Mouse (Mus musculus): ENCODE measurements around the gene Myt1l. TPM values are rescaled to one million over a fixed set of nuclear protein-coding genes. Genes with fewer than 3 reads are reported as not detected.
A peak's percentile ranks its signal among the peaks of the same experiment; 100 is the strongest.

Myt1l gene
- total RNA-seq, 2 experiments from 2014 or later: 1.5 to 2.1 TPM

DNA sequence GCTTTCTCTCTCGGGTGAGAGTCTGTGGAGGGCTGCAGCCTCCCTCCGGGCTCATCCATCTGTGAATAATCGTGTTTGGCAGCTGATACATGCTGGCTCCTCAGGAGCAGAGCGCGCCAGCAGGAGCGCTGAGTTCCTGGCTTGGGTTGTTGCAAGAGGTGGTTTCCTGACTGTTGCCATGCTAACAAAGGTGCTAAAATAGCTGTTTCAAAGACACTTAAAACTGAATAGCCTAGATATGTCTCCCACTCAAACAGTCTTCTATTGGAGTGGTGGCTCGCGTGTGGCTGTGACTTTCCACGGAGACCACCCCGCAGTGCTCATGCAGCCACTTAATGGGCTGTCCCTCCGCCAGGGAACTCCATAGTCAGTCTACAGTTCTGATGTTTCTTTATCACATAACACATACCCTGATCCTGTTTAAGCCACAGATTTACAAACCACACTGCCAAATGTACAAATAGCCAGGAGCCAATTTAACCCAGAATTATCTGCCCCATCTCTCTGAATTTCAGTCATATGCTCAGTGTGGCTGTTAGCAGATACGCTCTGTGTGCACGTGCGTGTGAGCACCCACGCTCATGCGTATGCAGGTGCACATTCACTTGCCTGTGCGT lies 195.6 kb downstream of the Myt1l start:
- no peak for DNase-seq

DNA sequence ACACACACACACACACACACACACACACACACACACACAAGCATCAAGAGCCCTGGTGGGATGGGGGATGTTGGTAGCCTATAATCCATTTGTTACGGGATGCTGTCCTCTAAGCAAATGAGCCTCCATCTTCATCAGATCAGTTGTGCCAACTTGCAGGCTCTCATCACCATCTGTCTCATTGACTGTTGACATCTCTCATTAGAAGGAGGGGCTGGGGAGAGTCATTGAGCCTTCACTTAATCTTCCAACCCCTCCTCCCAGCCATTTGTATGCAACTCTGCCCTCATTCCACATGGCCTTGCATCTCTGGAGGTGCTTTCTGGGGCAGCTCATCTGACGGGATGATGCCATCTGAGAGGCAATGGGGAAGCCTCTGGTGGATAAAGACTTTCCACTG lies 200.1 kb downstream of the Myt1l start:
- no peak for DNase-seq

DNA sequence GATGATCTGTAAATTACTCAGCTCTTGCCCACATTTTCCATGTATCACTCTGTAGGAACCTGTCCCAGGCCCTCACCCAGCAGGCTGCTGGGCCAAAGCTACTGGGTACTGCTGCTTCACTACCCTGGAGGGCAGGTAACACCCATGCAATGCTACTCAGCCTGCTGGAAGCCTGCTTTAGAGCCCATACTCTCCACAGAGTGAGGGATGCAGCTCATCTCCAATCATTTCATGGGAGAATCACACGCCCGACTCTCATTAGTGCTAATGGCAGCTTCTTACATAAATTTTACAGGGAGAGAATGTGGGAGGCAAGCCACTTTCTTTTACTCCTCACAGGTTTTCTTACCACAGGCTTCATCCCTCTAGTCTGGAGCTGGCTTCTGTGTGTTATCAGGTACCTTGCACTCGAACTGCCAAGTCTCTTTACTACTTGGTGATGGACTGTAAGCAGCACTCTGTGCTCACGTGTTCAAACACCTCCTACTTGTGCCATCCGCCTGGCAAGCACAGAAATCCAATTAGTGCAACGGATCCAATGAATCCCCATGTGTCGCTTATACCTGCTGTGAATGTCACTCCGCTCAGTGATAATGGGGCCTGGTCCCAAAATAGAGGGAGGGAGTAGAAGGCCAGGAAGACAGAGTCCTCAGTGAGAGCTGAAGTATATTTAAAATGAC lies 212.3 kb downstream of the Myt1l start:
- DNase-seq: no peak

DNA sequence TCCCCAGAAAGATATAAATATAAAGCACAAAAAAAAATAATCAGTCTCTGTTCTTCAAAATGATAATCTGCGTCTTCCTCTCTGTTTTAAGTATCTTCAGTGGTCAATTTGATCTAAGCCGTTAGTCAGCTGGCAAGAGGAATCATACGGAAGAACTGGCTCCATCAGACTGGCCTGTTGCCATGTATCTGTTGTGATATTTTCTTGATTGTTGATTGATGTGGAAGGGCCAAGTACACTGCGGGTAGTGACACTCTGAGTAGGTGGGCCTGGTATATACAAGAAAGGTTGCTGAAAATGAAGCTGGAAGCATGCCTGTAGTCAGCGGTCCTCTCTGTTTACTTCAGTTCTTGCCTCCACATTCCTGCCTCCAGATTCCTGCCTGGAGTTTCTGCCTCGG lies 213.0 kb downstream of the Myt1l start:
- DNase-seq: no peak

DNA sequence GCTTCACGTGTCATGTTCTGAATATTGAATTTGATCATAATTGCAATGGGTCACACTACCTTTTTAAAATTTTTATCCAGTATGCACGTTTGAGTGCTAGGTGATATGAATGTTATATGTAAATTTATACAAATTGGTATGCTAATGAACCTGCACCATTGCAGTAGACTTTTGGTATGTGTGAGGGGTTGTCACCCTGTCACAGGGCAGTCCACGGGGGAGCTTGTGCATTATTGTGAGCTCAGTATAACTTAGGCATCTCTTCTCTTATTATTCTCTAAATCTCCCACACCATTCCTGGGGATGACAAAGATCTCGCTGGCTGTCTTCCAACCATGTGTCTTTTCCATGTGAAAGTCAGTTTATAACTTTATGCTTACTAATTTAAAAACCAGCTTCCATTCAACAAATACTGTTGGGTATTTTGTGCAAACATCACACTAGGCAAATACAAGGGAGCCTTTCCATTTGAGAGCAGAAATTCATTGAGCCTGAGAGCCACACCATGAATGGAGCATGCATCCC lies 222.5 kb downstream of the Myt1l start:
- DNase-seq: no peak

DNA sequence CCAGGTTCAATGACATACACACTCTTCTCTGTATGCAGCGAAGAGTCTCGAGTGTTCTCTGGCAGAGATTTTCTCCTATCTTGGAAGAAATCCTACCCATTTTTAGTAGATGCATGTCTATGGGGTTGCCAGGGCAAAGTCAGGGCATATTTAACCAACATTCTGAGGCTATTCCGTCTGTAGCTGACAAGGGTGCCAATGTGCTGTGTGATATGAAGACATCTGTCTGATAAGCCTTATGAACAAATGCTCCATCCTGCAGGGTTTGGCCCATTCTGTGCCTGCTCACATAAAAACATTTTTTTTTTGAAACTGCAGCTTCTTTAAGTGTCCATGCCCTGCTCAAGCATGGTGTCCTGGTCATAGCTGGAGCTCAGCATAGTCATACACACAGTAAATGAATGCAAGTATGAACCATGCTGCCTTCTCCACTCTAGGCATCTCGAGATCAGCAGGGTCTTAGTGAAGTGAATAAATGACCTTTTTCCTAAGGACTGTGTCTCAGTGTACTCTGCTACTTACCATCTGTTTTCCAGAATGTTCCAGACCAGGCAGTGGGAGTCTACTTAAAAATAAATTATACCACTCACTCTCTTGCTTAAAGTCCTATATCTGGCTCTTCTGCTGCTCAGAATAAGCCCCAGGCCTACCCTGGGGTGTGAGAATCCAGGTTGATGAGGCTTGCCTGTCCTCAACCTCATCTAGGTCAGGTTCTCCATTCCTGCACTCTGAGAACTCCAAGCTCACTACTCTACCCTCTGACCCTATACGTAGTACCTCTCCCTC lies 227.1 kb downstream of the Myt1l start:
- no peak for DNase-seq

DNA sequence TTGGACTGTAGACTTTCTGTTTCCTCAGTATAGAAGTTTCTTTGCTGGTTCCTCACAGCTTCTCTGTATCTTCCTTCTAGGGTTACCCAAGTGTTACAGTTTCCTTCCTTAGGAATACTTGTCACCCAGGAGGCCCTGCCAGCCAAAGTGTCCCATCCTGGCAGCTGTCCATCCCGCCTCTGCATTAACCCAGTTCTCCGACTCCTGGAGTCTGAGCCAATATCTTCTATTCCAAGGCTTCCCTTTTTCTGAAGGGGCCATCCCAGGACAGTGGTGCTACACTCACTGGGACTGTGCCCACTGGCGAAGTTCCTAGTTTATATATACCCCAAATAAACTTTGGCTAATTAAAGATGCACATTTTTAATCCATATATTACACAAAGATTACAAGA lies 227.7 kb downstream of the Myt1l start:
- no peak for DNase-seq

DNA sequence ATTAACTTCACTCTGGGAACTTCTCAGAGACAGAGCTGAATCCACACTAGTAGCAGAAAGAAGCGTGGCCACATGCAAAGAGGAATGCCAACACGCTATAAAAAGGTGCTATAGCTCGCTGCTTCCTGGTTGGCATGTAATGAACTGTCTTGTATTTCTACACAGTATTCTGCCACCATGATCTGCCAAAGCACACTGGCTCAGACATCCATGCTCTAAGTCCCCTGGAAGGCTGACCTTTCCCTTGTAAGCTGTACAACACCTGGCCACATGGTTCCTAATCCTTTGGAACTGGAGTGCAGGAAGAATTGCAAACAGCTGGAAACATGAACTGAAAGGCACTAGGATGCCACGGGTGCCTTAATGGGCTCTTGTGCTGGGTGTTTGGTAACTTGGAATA lies 232.4 kb downstream of the Myt1l start:
- no peak for DNase-seq

DNA sequence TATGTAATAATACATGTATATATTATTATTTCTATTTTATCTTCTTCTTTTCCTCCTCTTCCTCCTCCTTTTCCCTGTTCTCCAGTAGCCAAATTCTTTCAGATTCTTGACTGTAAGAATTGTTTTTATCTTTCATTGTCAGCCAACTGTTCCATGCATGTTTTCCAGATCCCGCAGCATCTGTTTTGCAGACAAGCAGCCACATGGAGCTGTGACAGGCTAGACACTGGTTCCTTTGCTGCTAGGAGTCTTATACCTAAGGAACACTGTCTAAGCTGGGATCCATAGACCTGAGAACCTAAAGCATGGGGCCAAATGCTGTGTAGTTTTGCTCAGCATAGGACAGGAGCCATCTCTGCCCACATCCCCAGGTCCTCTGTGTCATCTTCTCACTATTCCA lies 238.0 kb downstream of the Myt1l start:
- DNase-seq: no peak

DNA sequence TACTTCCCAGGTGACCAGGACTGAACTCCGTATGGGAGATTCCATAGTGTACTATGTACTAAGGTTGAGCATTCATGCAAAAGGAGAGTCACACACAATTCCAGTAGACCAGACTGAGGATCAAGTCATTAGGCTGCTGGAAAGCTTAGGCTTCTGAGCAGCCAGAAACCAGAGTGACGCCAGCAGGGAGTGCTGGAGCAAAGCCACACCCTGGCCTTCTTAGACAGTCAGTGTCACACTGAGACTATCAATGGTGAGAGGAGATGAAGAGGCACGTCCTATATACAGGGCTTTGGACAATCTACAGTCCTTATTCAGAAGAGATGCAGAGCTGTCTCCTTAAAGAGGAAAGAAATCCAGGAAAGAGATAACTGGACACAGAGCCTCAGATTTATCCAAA lies 243.6 kb downstream of the Myt1l start:
- DNase-seq: no peak

DNA sequence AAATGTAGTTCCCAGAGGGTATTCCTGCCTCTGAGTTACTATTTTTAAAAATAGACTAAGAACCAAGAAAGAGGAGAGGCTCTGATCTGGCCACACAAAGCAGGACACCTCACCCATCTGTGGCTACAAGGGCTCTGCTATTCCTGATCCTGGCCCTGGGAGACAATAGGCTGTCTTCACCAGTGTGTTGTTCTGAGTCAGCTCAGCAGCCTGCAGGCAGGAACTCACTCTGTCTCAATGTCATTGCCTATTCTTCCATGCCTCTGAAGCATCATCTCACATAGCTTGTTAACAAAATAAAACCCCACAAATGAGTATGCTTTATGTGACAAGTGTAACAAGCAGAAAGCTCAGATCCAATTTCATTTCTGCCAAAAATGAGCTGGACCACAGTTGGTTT lies 244.2 kb downstream of the Myt1l start:
- DNase-seq: no peak

DNA sequence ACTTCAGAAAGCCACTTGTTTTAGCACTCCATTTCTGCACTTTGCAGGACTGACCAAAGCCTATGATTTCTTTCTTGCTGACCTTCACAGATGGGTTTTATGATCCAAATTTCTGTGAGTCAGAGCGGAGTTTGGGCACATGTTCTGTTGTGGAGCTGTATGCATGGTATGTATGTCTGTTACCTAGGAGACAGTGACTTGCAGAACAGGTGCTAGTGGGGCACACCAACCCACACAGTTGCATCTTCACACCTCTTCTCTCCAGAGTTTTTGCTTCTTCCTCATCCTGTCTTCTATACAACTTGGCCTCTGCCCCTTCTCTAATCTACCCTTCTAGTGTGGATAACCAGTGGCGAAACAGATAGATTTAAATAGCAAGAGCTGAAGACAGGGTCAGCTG lies 250.7 kb downstream of the Myt1l start:
- no peak for DNase-seq

DNA sequence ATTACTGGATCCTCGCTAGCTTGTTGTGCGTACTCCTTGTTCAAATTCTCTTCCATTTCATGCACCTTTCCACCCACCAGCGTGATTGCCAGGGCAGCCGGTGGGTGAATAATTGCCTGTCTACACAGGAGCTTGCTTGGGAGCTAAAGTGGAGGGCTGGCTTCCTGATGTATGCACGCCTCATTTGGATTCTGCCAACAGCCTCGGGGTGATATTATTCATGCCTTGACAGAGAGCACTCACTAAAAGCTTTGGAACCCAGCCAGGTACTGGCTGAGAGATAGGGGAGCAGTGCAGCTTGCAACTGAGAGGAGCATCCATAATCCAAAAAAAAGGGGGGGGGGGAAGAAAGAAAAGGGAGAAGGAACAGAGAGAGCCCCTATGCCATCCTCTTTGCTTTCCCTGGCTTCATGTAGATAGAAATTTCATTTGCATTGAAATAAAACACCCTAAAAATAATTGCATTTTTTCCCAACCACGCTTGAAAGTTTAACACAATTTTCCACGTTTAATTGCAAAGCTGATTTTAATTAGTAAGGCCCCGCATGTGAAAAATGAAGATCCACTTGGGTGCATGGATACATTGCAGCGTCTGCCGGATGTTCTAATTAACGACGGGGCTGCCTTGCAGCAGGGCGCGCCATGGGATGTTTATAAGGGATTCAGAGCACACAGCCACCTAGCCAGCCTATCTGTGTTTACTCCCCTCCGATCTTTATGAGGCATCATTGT lies 261.3 kb downstream of the Myt1l start:
- DNase-seq: peak; percentile 5 to 32

DNA sequence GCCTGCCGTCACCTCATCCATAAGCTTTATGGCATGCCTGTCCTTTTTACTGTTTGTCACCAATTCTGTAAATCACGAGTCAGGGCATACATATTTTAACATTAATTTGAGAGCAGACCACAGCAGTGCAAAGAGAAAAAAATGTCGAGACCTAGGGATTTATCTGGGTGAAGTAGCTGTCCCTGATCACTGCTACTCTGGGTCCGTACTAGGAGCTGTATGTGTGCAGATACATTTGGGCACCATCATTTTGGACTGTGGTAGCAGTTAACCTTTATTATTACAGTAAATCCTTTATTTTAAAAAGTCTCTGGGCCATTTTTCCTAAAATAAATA lies 261.8 kb downstream of the Myt1l start:
- no peak for DNase-seq

DNA sequence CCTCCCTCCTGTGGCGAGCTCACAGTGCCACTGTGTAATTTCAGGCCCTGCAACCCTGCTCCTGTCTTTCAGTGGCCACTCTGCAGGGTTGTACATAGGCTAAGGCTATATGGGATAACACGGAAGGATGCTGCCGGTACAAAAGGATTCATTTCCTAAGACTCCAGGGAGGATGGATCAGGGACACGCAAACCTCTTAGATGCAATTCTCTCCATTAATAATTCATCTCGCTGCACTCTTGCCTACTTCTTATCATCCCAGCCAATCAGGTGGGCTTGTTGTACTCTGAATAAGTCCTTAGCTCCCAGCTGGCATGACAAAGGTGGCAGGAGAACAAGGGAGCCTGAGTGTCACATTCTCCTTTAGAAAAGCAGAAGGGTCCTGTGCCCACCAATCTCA lies 264.8 kb downstream of the Myt1l start:
- no peak for DNase-seq

DNA sequence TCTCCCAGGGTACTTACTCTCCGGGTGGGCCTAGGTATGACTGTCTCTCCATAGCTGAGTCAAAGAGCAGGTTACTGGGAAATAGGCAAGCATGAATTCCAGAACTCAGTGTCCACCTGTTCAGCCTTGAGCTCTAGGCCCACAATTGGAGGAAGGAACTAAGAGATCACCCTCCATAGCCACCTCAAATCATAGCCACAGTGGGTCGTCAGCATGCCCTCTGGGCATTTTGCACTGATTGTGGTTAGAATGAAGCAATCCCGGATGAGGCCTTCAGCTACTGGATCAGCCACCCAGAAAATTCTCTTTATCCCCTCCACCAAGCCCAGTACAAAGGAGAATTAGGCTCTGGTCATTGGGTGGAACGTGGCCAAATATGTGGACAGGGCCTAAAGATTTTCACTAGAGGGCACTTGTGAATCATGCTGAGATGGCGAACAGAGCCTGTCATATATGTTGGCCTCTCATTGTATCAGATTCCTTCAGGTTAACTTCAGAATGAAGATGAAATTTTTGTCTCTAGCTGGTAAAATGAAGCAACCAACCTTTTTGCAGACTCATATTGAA lies 267.0 kb downstream of the Myt1l start:
- no peak for DNase-seq

DNA sequence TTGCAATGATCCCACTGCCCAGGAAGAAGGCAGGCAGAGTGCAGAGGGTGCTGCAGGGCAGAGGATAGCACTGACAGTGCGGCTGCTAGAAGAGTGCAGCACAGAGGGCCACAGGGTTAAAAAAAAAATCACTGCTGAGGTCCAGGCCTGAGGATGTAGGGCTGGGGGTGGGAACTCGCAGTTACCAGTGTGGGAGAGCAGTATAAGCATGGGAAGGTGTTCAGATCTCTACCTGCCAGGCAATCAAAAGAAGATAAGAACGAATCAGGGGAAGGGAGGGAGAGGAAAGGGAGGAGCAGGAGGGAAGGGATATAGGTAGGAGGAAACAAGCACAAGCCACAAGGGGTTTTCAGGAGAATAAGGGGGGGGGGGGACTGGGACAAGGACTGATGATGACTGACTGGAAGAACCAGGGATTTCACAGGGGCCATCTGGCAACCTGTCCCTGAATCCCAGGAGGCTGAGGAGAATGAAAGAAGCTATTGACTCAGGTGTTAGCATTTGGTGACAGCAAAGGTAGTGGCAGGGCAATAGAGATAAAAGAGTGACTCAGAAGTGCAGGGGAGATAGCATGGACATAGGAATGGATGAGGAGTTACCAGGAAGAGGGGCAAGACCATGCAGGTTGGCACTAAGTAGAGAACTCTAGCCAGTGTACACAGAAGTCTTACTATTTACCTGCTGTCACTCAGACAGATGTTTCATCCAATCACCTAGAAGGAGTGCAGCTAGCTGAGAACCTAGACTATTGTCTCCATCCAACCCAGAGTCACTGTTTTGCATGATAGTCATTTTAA lies 270.6 kb downstream of the Myt1l start:
- DNase-seq: no peak

DNA sequence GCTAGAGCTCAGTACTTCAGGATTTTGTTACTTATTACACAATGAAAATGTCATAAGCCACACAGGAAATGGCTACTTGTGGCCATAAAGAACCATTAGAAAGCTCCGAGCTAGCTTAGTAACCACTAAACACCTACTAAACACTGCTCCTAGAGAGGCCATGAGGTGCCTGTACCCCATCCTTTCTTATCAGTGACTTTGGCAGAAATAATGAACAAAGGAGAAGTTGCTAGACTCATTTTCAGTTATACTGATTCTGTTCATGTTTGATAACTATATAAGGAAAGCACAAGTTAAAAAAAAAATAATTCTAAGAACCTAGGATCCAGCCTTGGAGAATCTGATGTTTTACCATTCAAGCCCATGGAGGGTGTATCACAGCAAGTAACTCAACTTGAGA lies 278.2 kb downstream of the Myt1l start:
- no peak for DNase-seq

DNA sequence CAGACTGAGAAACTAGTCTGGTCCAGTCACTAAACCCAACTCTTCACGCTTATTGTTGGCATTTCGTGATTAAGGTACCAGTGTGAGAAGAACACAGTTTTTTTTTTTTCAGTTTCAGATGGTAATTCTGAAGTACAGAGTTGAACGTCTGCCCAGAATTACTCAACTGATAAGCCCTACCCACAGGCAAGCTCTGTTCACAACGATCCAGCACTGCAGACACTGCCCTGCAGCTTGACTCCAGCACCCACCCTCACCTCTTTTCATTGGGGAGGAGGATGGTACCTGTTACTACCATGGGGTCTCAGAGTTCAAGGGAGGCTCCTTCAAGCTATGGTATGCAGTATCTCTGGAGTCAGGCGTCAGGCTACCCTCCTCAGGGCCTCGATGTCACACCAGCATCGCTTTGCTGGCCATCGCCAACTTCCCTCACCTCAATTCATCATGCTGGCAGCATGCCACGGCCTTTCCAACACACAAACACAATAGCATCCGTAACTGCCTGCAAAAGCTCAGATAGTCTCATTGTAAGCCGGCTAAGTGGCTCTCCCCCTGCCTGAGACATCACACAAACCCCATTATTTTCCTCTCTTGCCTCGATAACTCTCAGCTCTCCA lies 281.5 kb downstream of the Myt1l start:
- peak in 1 of 2 experiments; percentile 26 for DNase-seq

DNA sequence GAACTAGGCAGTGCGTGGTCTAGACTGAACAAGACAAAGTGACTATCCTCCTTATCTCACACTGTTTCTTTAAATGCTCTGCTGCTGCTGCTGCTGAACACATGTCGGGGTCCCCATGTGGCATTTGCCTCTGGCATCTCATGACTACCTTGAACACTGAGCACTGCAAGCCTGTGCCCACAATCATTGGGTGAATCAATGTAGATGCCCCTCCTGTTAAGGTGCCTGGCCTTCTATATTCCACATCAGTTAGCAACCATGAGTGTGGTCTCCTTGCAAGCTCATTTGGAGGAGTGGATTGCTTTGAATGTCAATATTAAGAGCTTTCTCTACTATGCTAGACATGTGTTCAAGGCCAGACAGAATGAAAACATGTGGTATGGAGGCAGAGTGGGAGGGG lies 287.3 kb downstream of the Myt1l start:
- DNase-seq: no peak

DNA sequence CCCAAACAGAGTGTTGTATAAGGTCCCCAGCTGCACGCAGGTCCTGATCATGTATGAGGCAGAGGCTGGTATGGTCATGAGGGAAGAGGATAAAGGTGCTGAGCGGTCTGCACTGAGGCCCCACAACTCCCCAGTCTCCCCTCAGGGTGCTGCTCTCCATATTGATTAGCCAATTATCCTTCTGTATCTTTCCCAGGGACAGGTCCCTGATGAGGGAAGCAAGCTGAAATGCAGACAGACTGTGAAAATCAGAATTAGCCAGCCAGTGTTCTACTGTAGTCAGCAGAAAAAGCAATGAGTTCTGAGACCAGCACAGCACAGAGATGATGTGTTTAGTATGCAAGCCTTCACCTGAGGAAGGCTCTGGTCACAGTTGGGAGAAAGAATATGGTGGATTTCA lies 287.9 kb downstream of the Myt1l start:
- DNase-seq: no peak
